ENCODE assay signal across 9 mouse cellular contexts in the genomic region with DNA sequence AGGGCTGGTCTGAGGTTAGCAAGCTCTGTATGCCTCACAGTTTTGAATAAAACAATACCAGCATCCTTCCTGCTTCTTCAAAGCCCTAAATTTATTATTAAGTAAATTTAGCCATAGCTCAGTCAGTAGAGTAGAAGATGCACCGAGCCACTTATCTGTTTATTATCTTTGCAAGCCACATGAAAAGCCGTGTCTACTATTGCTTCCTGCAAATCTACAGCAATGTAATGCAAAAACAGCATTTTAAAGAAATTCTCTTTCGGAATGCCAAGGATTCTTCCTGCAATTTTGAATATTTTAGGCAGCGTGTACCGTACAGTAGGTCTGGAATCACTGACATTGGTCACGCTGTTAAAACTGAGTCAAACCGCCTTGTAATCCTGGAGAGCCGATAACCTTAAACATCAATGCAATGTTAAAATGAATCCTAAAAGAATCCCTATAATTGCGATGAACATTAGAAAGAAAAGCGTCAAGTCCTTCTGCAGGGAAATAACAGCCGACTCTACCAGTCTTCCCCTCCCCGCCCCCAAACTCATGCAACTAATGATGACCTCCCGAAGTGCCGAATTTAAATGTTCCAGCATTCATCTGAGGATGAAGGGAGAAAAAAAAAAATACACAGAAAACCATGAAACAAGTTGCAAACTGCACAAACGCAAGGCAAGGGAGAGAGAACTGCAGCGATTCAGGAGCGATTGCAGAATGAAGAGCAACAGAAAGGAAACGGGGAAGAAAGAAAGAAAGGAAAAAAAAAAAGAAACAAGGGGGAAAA. TPM values are rescaled to one million over a fixed set of nuclear protein-coding genes. Genes with fewer than 3 reads are reported as not detected.
DNase-seq lines count a peak whose midpoint lies in the region; ATAC-seq and TF ChIP-seq lines count a peak whose summit lies in the region.
"Had no signal": no experiment of that assay in that cellular context is flagged by ENCODE, and none has a peak within 500 bp of the region (broad histone marks: within the 10 kb centered on the region; RNA-seq: fewer than 3 reads in every experiment).

No protein-coding gene starts in this region.

- no peak for ATAC-seq in heart, embryonic 12.5 days (ENCODE audit: insufficient number of reproducible peaks, low FRiP score)
- ATAC-seq in forebrain, embryonic 12.5 days (ENCODE audit: low FRiP score) = no peak
- ATAC-seq in liver, embryonic 14.5 days (ENCODE audit: insufficient read depth) = no peak
- no peak for ATAC-seq in activated CD4-positive, CD25-positive, alpha-beta regulatory T cell, adult 4 months

- WGBS in heart, embryonic 12.5 days = 8% methylated on average over 18 of the region's 18 CpGs
- 7% methylated on average over 18 of the region's 18 CpGs for WGBS in forebrain, embryonic 12.5 days
- WGBS in liver, embryonic 14.5 days (ENCODE audit: insufficient replicate concordance) = 14% methylated on average over 18 of the region's 18 CpGs

- TF ChIP-seq CTCF in bone marrow macrophage, adult 2 months (IDR thresholded peaks at IDR 0.05; ENCODE audit: low read depth, low read length) = no peak
- TF ChIP-seq CTCF in liver, embryonic 14.5 days (IDR thresholded peaks at IDR 0.05; ENCODE audit: low read depth) = no peak

- no peaks in the 10 kb centered on the region for H3K36me3 ChIP-seq in heart, embryonic 12.5 days
- H3K36me3 ChIP-seq in forebrain, embryonic 12.5 days (replicated peaks) = no peaks in the 10 kb centered on the region
- no peaks in the 10 kb centered on the region for H3K36me3 ChIP-seq in liver, embryonic 14.5 days (replicated peaks; ENCODE audit: control insufficient read depth, insufficient read depth, low read depth)

- H3K27ac ChIP-seq in heart, embryonic 12.5 days (ENCODE audit: poor library complexity, severe bottlenecking) = no peak overlapping the region
- H3K27ac ChIP-seq in bone marrow macrophage, adult 2 months (ENCODE audit: insufficient read depth, low read depth, low read length) = no peak overlapping the region
- H3K27ac ChIP-seq in forebrain, embryonic 12.5 days = peak overlapping the region; percentile 88; the same call in 1 of the 2 replicates
- H3K27ac ChIP-seq in liver, embryonic 14.5 days = no peak overlapping the region

- H3K9ac ChIP-seq in heart, embryonic 12.5 days = no peak overlapping the region
- H3K9ac ChIP-seq in forebrain, embryonic 12.5 days = peak overlapping the region; percentile 80
- no peak overlapping the region for H3K9ac ChIP-seq in liver, embryonic 14.5 days (replicated peaks)

- intact Hi-C loops in heart, postnatal 25 days (cut with DNase I) = no loop called here

- TF ChIP-seq EP300 in liver, embryonic 14.5 days (IDR thresholded peaks at IDR 0.05; ENCODE audit: low read depth) = no peak

- peaks cover 37% of the 10 kb centered on the region for H3K27me3 ChIP-seq in heart, embryonic 12.5 days (replicated peaks)
- peaks cover 12% of the 10 kb centered on the region for H3K27me3 ChIP-seq in forebrain, embryonic 12.5 days
- H3K27me3 ChIP-seq in liver, embryonic 14.5 days (ENCODE audit: control insufficient read depth, insufficient read depth, low read length) = peaks cover 26% of the 10 kb centered on the region

- no peak for DNase-seq in heart, postnatal 25 days (ENCODE audit: low spot score)
- DNase-seq in liver, embryonic 14.5 days (ENCODE audit: low read depth in 3 of 3, low spot score in 3 of 3) = no peak
- DNase-seq in thymus, postnatal 0 days (ENCODE audit: low spot score) = no peak
- DNase-seq in frontal cortex, postnatal 10 days (ENCODE audit: low spot score in 2 of 2) = no peak

- no peaks in the 10 kb centered on the region for H3K9me3 ChIP-seq in heart, embryonic 12.5 days (replicated peaks)
- H3K9me3 ChIP-seq in forebrain, embryonic 12.5 days = no peaks in the 10 kb centered on the region
- no peaks in the 10 kb centered on the region for H3K9me3 ChIP-seq in liver, embryonic 14.5 days (ENCODE audit: control insufficient read depth, low read length)

- H3K4me3 ChIP-seq in heart, embryonic 12.5 days = peak overlapping the region; percentile 84
- peak overlapping the region; percentile 51; the same call in 1 of the 2 replicates for H3K4me3 ChIP-seq in bone marrow macrophage, adult 2 months (ENCODE audit: insufficient read depth, low read length)
- peak overlapping the region; percentile 74 for H3K4me3 ChIP-seq in forebrain, embryonic 12.5 days (replicated peaks)
- no peak overlapping the region for H3K4me3 ChIP-seq in liver, embryonic 14.5 days (ENCODE audit: insufficient read depth in 1 of 2, low read depth in 2 of 2, low read length in 2 of 2)
- H3K4me3 ChIP-seq: myocyte had no signal

- H3K4me1 ChIP-seq in heart, embryonic 12.5 days (replicated peaks) = no peaks in the 10 kb centered on the region
- no peaks in the 10 kb centered on the region for H3K4me1 ChIP-seq in bone marrow macrophage, adult 2 months (ENCODE audit: control insufficient read depth, insufficient read depth, low read length)
- peaks cover 17% of the 10 kb centered on the region for H3K4me1 ChIP-seq in forebrain, embryonic 12.5 days
- no peaks in the 10 kb centered on the region for H3K4me1 ChIP-seq in liver, embryonic 14.5 days (replicated peaks; ENCODE audit: control insufficient read depth in 2 of 2, insufficient read depth in 2 of 2, low read length in 1 of 2)

- no peak for TF ChIP-seq POLR2A in bone marrow macrophage, adult 2 months (IDR thresholded peaks at IDR 0.05; ENCODE audit: borderline replicate concordance, low read depth, low read length)

- peak overlapping the region; percentile 94 for H3K4me2 ChIP-seq in heart, embryonic 12.5 days
- H3K4me2 ChIP-seq in forebrain, embryonic 12.5 days = peak overlapping the region; percentile 78
- H3K4me2 ChIP-seq in liver, embryonic 14.5 days (ENCODE audit: low read depth) = peak overlapping the region; percentile 55

RNA-seq across cellular contexts. Expression of a gene that starts 0.6 kb away (rescaled TPM):
- polyA plus RNA-seq in heart, embryonic 12.5 days (2016; fragmentation: Nextera tagmentation; extraction: Ambion mirVana) = 1.1 and 1.4 TPM in 2 replicates
- total RNA-seq in heart, postnatal 25 days (2021) = under 1 TPM; 0.08 TPM
- not detected in 2 replicates for polyA plus RNA-seq in bone marrow macrophage, adult 2 months (2012; ENCODE audit: insufficient read depth, insufficient read length, missing spikeins)
- polyA plus RNA-seq in forebrain, embryonic 12.5 days (2016; fragmentation: Nextera tagmentation; extraction: Ambion mirVana) = 9.2 and 10.9 TPM in 2 replicates
- polyA plus RNA-seq in liver, embryonic 14.5 days (2012; rRNA removed) = 0.02 and 0.06 TPM in 2 replicates
- polyA plus RNA-seq in liver, embryonic 14.5 days (2014; fragmentation: Nextera tagmentation; extraction: Ambion mirVana) = 0.03 TPM in 1 of 2 replicates, not detected in the other
- polyA plus RNA-seq in thymus, postnatal 0 days (2015; fragmentation: Nextera tagmentation; extraction: Ambion mirVana) = 0.72 and 1.2 TPM in 2 replicates
- polyA plus RNA-seq in activated CD4-positive, CD25-positive, alpha-beta regulatory T cell, adult 4 months (2017; shearing (Covaris generic)) = not detected

Comparison
In these comparisons a context has a peak if more than half of its experiments do, and no peak if none do; other contexts are left out.
1. H3K4me3 ChIP-seq: peak in heart, embryonic 12.5 days (single experiment), bone marrow macrophage, adult 2 months (single experiment) and forebrain, embryonic 12.5 days (single experiment); none in liver, embryonic 14.5 days (0 of 2).
2. Peak in every context shown above with its lines, with median percentiles within 50 percentile points of each other: H3K4me2 ChIP-seq.